Mouse (Mus musculus) liver, embryonic 11.5 days (tissue): ENCODE data around the gene Actn2. TPM values are rescaled to one million over a fixed set of nuclear protein-coding genes. Genes with fewer than 3 reads are reported as not detected.

Experiments used
- ATAC-seq: fragments of 200-750 bp; cut with Nextera tagmentation; replicated peaks from 2 replicates; pipeline ENCODE4 v1.8.0; 2017; ENCODE audit warnings: moderate number of reproducible peaks, mild to moderate bottlenecking, moderate TSS enrichment, moderate library complexity; ENCODE audit not compliant: low FRiP score
- DNase-seq: peaks from one replicate; pipeline ENCODE4 v3.0.0-alpha.2; 2017; ENCODE audit warnings: low spot score
- H3K27ac ChIP-seq: fragments of 300-500 bp; sonication (generic); 2 replicates; pipeline ENCODE4 v1.5.1; 2014; ENCODE audit warnings: mild to moderate bottlenecking, low read depth, low read length, control low read depth
- H3K27me3 ChIP-seq: fragments of 300-500 bp; sonication (generic); replicated peaks from 2 replicates; pipeline ENCODE4 v1.6.1; 2014; ENCODE audit warnings: low read length, mixed read lengths; ENCODE audit not compliant: control insufficient read depth, insufficient read depth
- H3K36me3 ChIP-seq: fragments of 300-500 bp; sonication (generic); 2 replicates; pipeline ENCODE4 v1.6.1; 2014; ENCODE audit warnings: mild to moderate bottlenecking, low read length, moderate library complexity, mixed read lengths; ENCODE audit not compliant: control insufficient read depth, insufficient read depth
- H3K4me1 ChIP-seq: fragments of 300-500 bp; sonication (generic); replicated peaks from 2 replicates; pipeline ENCODE4 v1.6.1; 2014; ENCODE audit warnings: low read length, mixed read lengths; ENCODE audit not compliant: control insufficient read depth, insufficient read depth
- H3K4me2 ChIP-seq: fragments of 300-500 bp; sonication (generic); 2 replicates; pipeline ENCODE4 v1.6.1; 2014; ENCODE audit warnings: mild to moderate bottlenecking, control low read depth, moderate library complexity
- H3K4me3 ChIP-seq: fragments of 300-500 bp; sonication (generic); 2 replicates; pipeline ENCODE4 v1.5.1; 2014; ENCODE audit warnings: low read depth, low read length, control low read depth
- H3K9ac ChIP-seq: fragments of 300-500 bp; sonication (generic); 2 replicates; pipeline ENCODE4 v1.6.1; 2014; ENCODE audit warnings: low read depth, low read length, control low read depth
- H3K9me3 ChIP-seq: fragments of 300-500 bp; sonication (generic); 2 replicates; pipeline ENCODE4 v1.6.1; 2016; ENCODE audit warnings: low read length, inconsistent platforms, mixed read lengths; ENCODE audit not compliant: control insufficient read depth
- WGBS: fragments of 180-500 bp; shearing (Covaris S2); extraction: QIAGEN DNeasy Blood & Tissue Kit; methylation state at CpG from one replicate; pipeline ENCODE4 v1.1.7; 2014; 5-methylcytosine and 5-hydroxymethylcytosine counted together
- polyA plus RNA-seq: library from polyadenylated mRNA; unstranded; fragments of >200 nt; fragmentation: Nextera tagmentation; extraction: Ambion mirVana; gene quantifications from 2 replicates; pipeline ENCODE4 v1.2.1, GENCODE M21; 2014

The Actn2 gene
- polyA plus RNA-seq: 2.0 and 7.2 TPM in 2 replicates

- peak; percentile 96 for ATAC-seq
- H3K9ac ChIP-seq: 0 out of 2 replicates have a peak within 1 kb of the TSS, but pooled peaks have one; percentile 30
- under 1% methylated on average over 43 of the region's 43 CpGs for WGBS
Observed at GRCm38 (mm10) chr13:12340183-12340975, at the start of gene Actn2. Actn2 (minus strand) TSS chr13:12340760.

DNA sequence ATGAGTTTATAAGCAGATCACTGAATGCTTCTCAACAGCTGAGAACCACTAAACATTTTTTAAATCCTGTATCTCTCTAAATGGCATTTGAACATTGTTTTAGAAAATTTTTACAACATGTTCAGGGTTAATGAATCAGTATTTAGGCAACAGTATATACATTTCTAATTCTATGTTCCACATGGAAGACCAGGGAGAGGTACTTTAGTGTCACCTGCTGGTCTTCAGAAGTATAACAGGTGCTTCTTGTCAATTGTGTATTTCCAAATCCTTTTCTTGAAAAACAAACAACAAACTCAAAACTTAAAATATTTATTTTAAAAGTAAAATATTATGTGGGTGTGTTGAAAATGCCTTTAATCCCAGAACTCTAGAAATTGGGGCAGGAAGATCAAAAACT lies 45.7 kb upstream of the Actn2 start:
- no peak for ATAC-seq
- Histone ChIP-seq H3K36me3 (no peaks in the 10 kb centered on the region), H3K27ac (no peak overlapping the region), H3K9me3 (no peaks in the 10 kb centered on the region), H3K27me3 (no peaks in the 10 kb centered on the region), H3K4me2 (no peak overlapping the region), H3K9ac (no peak overlapping the region), H3K4me1 (no peaks in the 10 kb centered on the region), H3K4me3 (no peak overlapping the region)
- DNase-seq: no peak

More at GRCm38 (mm10) chr13:12340183-12340975, at the start of gene Actn2:
- Histone ChIP-seq H3K9me3 (no peaks in the 10 kb centered on the region), H3K4me3 (peak within 1 kb of the TSS; percentile 38), H3K36me3 (no peaks in the 10 kb centered on the region), H3K27ac (no peak within 1 kb of the TSS), H3K27me3 (peaks cover 4% of the 10 kb centered on the region; the same call in 1 of the 2 replicates), H3K4me1 (no peaks in the 10 kb centered on the region; the same call in 1 of the 2 replicates), H3K4me2 (peak within 1 kb of the TSS; percentile 72)
- DNase-seq: peak; percentile 79

- Histone ChIP-seq H3K4me2 (no peak overlapping the region), H3K27ac (no peak overlapping the region), H3K9ac (no peak overlapping the region), H3K4me3 (no peak overlapping the region), H3K27me3 (no peaks in the 10 kb centered on the region), H3K9me3 (no peaks in the 10 kb centered on the region), H3K4me1 (no peaks in the 10 kb centered on the region), H3K36me3 (no peaks in the 10 kb centered on the region)
- DNase-seq: no peak
- no peak for ATAC-seq
Observed at GRCm38 (mm10) chr13:12384796-12385195, 44.2 kb upstream of the Actn2 start.

DNA sequence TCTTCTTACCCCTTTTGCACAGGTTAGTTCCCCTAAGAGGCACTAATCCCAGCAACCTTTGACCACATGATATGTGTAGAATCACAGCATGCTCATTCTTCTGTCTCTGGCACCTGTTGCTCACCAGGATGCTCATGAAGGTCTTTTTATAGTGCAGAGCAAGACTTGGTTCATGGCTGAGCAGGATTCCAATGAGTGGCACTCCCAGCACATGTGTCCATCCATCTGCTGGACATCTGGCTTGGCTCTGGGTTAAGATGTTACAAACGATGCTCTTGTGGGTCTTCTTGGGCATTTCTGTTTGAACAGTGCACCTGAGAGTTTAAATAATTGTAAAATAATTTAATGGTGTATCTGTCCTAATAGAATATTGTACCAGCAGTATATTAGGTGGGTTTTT lies 36.2 kb upstream of the Actn2 start:
- no peaks in the 10 kb centered on the region for H3K9me3 ChIP-seq
- no peaks in the 10 kb centered on the region for H3K4me1 ChIP-seq
- ATAC-seq (no peak), DNase-seq (no peak)
- no peaks in the 10 kb centered on the region for H3K27me3 ChIP-seq
- WGBS: 70% methylated on average over 1 of the region's 1 CpGs
- no peak overlapping the region for H3K4me3 ChIP-seq
- no peaks in the 10 kb centered on the region for H3K36me3 ChIP-seq
- no peak overlapping the region for H3K9ac ChIP-seq
- no peak overlapping the region for H3K4me2 ChIP-seq
- no peak overlapping the region for H3K27ac ChIP-seq

DNA sequence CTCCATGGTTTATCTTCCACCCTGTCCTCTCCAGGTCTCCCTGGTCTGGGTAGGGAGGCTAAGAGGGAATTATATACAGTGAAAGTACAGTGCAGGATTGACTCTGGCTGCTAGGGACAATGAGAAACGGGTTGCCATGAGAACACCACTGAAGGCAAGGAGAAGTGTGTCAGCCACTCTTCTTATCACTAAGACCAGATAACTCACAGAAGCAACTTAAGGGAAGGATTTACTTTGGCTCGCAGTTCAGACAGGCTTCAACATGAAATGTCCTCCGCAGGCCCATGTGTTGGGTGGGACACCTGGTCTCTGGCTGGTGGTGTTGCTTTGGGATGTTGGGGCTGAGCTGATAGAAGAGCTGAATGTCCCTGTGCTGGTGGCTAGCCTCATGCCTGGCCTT lies 32.2 kb upstream of the Actn2 start:
- no peaks in the 10 kb centered on the region for H3K27me3 ChIP-seq
- H3K36me3 ChIP-seq: no peaks in the 10 kb centered on the region
- no peaks in the 10 kb centered on the region for H3K4me1 ChIP-seq
- WGBS: 46% methylated on average over 3 of the region's 3 CpGs
- no peak overlapping the region for H3K4me3 ChIP-seq
- H3K9me3 ChIP-seq: no peaks in the 10 kb centered on the region
- ATAC-seq (no peak), DNase-seq (no peak)
- H3K27ac ChIP-seq: no peak overlapping the region
- H3K9ac ChIP-seq: no peak overlapping the region
- H3K4me2 ChIP-seq: no peak overlapping the region

- H3K4me1 ChIP-seq: no peaks in the 10 kb centered on the region
- 79% methylated on average over 11 of the region's 11 CpGs for WGBS
- no peak overlapping the region for H3K27ac ChIP-seq
- no peak overlapping the region for H3K9ac ChIP-seq
- DNase-seq: no peak
- no peaks in the 10 kb centered on the region for H3K9me3 ChIP-seq
- no peak overlapping the region for H3K4me3 ChIP-seq
- no peaks in the 10 kb centered on the region for H3K27me3 ChIP-seq
- no peaks in the 10 kb centered on the region for H3K36me3 ChIP-seq
- no peak overlapping the region for H3K4me2 ChIP-seq
- no peak for ATAC-seq
Observed at GRCm38 (mm10) chr13:12369930-12370329, 29.4 kb upstream of the Actn2 start.

DNA sequence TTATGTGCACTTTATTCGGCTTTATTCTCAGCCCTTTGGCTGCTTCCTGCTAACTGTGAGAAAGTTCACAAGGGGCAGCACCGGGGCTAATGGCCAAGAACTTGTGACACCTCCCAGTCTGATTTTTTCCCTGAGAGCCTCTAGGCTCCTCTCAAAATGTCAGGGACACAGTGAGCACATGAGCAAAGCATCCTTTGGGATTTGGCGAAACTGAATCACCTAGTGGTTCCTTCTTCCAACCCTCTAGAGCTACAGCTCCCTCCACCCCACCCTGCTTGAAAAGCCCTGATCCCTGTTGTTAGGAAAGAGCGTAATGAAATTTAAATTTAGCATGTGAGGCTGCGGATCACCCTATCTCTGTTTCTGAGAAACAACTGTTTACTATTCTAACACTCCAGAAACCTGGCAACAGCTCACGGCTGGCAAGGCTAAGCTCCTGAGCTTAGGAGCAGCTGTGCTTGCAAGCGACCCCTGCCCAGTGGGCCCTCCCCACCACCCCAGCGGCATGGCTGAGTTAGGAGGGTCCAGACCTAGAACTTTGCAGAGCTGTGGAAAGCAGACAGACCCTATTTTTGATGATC lies 28.6 kb upstream of the Actn2 start:
- no peaks in the 10 kb centered on the region for H3K4me1 ChIP-seq
- no peak overlapping the region for H3K4me3 ChIP-seq
- H3K9ac ChIP-seq: no peak overlapping the region
- no peak for ATAC-seq
- no peaks in the 10 kb centered on the region for H3K27me3 ChIP-seq
- no peaks in the 10 kb centered on the region for H3K36me3 ChIP-seq
- DNase-seq: no peak
- H3K27ac ChIP-seq: no peak overlapping the region
- WGBS: 53% methylated on average over 8 of the region's 8 CpGs
- no peaks in the 10 kb centered on the region for H3K9me3 ChIP-seq
- no peak overlapping the region for H3K4me2 ChIP-seq

DNA sequence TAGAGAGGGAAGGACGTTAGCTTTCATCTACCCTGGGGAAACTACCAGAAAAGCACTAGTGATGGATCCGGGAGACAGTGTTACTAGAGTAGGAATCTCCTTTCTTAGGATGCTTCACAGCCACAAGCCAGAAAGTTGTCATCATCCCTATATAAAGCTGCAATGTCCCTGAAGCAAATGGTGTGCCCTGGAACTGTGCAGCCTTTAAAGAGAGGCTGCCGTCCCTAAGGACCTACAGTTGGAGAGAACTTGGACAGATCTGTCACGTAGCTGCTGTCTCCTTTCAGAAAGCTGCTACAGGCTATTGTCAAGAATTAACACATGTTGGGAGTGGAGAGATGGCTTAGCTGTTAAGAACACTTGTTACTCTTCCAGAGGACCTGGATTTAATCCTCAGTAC lies 20.9 kb upstream of the Actn2 start:
- no peaks in the 10 kb centered on the region for H3K36me3 ChIP-seq
- no peak overlapping the region for H3K27ac ChIP-seq
- no peak overlapping the region for H3K4me3 ChIP-seq
- ATAC-seq (no peak), DNase-seq (no peak)
- H3K4me1 ChIP-seq: no peaks in the 10 kb centered on the region
- no peaks in the 10 kb centered on the region for H3K9me3 ChIP-seq
- no peak overlapping the region for H3K9ac ChIP-seq
- H3K27me3 ChIP-seq: no peaks in the 10 kb centered on the region
- WGBS: 71% methylated on average over 4 of the region's 4 CpGs
- no peak overlapping the region for H3K4me2 ChIP-seq

GRCm38 (mm10) chr13:12357554-12357953 lies 17.0 kb upstream of the Actn2 start:
- no peak for ATAC-seq
- Histone ChIP-seq H3K9ac (no peak overlapping the region), H3K9me3 (no peaks in the 10 kb centered on the region), H3K4me1 (no peaks in the 10 kb centered on the region), H3K36me3 (no peaks in the 10 kb centered on the region), H3K4me2 (no peak overlapping the region), H3K4me3 (no peak overlapping the region), H3K27me3 (no peaks in the 10 kb centered on the region), H3K27ac (no peak overlapping the region)
- no peak for DNase-seq
- 79% methylated on average over 5 of the region's 5 CpGs for WGBS
